Mouse (Mus musculus) liver, adult 2 months (tissue): ENCODE data around the gene Tfec. TPM values are rescaled to one million over a fixed set of nuclear protein-coding genes. Genes with fewer than 3 reads are reported as not detected.

ENCODE experiments used
- DNase-seq: peaks from one replicate; pipeline ENCODE4 v3.0.0-alpha.2; 2011; ENCODE audit warnings: low read depth, low spot score; ENCODE audit errors: extremely low read depth
- H3K27ac ChIP-seq: fragments of 200-500 bp; replicated peaks from 2 replicates; pipeline ENCODE4 v1.5.1; 2012; ENCODE audit warnings: low read depth, mild to moderate bottlenecking, control low read depth, inconsistent platforms, low read length; ENCODE audit not compliant: insufficient read depth
- H3K27me3 ChIP-seq: fragments of 200-500 bp; 2 replicates; pipeline ENCODE4 v1.6.1; 2012; ENCODE audit warnings: mild to moderate bottlenecking, moderate library complexity, low read length, inconsistent platforms; ENCODE audit not compliant: control insufficient read depth, insufficient read depth
- H3K36me3 ChIP-seq: fragments of 200-500 bp; 2 replicates; pipeline ENCODE4 v1.6.1; 2012; ENCODE audit warnings: low read length, inconsistent platforms; ENCODE audit not compliant: control insufficient read depth, insufficient read depth
- H3K4me1 ChIP-seq: fragments of 200-500 bp; 2 replicates; pipeline ENCODE4 v1.6.1; 2011; ENCODE audit warnings: low read length; ENCODE audit not compliant: control insufficient read depth, insufficient read depth
- H3K4me3 ChIP-seq: fragments of 200-500 bp; 2 replicates; pipeline ENCODE4 v1.5.1; 2011; ENCODE audit warnings: low read depth, mild to moderate bottlenecking, control low read depth, low read length, moderate library complexity; ENCODE audit not compliant: insufficient read depth
- H3K79me2 ChIP-seq: fragments of 200-500 bp; 2 replicates; pipeline ENCODE4 v1.6.1; 2012; ENCODE audit warnings: inconsistent platforms, mild to moderate bottlenecking, low read length, moderate library complexity; ENCODE audit not compliant: control insufficient read depth, insufficient read depth
- H3K9ac ChIP-seq: fragments of 200-500 bp; 2 replicates; pipeline ENCODE4 v1.6.1; 2012; ENCODE audit warnings: low read depth, mild to moderate bottlenecking, control low read depth, inconsistent platforms, low read length
- CTCF ChIP-seq: fragments of 200-500 bp; IDR thresholded peaks from 2 replicates; pipeline ENCODE4 v1.5.1; 2011; ENCODE audit warnings: low read depth, low read length, control low read depth
- POLR2A ChIP-seq: fragments of 200-500 bp; IDR thresholded peaks from 2 replicates; pipeline ENCODE4 v1.6.1; 2011; ENCODE audit warnings: low read length, control low read depth; ENCODE audit not compliant: insufficient read depth; ENCODE audit errors: extremely low read depth
- WGBS: fragments of 180-500 bp; shearing (Covaris S2); methylation state at CpG from one replicate; pipeline ENCODE4 v1.1.7; 2018; 5-methylcytosine and 5-hydroxymethylcytosine counted together
- polyA plus RNA-seq: library from polyadenylated mRNA; depleted of rRNA; stranded (reverse); fragments of >200 nt; gene quantifications from 2 replicates; pipeline ENCODE4 v1.2.3, GENCODE M21; 2012
- total RNA-seq: library from RNA; depleted of rRNA; stranded (reverse); fragments of >200 nt; gene quantifications from 2 replicates; pipeline ENCODE4 v1.2.3, GENCODE M21; 2014

Tfec gene
- total and polyA plus RNA-seq, 2 experiments: 0.99 to 5.5 TPM

DNA sequence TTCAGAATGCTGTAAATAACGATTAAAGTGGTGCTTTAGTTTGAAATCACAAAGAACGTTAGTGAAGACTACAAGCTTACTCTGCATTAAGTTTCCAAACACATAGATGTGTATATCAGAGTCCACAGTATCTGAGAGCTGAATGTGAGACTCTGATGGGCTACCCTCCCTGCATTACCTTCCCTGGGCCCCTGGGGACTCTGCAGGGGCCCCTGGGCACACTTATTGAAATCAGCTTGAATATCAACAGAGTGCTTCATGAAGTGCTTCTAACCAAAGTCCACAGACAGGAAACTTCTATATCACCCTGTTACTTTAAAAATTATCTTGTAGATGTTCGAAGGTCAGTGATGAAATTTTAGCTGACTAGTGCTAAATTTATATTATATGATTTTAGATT is 36.2 kb downstream of the Tfec start:
- no peak for DNase-seq
- H3K27ac ChIP-seq: no peak overlapping the region
- no peaks in the 10 kb centered on the region for H3K27me3 ChIP-seq
- H3K4me3 ChIP-seq: no peak overlapping the region
- H3K36me3 ChIP-seq: no peaks in the 10 kb centered on the region
- WGBS: 87% methylated on average over 3 of the region's 3 CpGs
- no peak overlapping the region for H3K9ac ChIP-seq
- no peaks in the 10 kb centered on the region for H3K79me2 ChIP-seq
- no peak for TF ChIP-seq POLR2A
- no peak for TF ChIP-seq CTCF
- no peaks in the 10 kb centered on the region for H3K4me1 ChIP-seq

DNA sequence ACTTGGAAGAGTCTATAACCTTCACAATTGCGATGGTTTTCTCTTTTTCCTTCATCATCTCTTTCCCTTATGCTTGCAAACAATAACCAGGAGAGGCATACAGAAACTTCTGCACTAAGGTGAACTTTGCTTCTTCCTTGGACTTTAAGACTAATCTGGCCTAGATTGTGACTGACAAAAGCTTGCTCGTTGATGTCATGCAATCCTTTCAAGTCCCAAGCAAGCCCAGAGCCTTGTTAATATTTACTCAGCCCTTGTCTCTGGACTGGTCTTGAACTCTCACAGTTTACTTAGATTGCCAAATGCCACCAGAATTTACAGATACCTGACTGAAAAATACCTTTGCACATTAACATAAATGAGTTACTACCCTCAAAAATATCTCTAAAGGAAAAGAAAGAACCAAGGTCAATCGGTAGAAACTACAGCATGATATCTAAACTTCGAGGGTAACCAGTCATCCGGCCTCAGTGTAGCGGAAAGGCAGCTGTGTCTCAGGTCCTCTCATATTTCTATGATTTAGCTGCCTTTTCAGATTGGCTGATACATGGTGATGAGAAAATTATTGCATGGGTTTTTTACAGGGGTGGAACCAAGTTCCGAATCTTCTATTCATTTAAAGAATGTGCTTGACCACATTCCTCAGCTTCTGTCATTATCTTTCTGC is 42.2 kb downstream of the Tfec start:
- no peak overlapping the region for H3K4me3 ChIP-seq

DNA sequence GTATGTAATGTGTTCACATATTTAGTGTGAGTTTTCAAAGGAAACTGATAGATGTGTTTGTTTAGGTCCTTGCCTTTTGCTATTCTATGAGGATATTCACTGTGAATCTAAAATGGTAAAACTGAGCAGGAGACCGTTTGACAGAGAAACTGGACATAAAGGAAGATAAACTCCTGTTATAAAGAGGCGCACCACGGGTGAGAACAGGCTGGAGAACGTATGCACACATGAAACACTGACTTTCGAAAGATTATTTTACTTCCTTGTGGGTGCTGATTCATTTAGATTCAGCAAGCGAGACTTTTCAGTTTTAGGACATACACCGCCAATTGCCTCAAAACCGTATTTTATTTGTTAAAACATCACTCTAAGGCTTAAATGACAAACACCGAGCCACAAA is 43.3 kb downstream of the Tfec start:
- no peak for DNase-seq
- no peak overlapping the region for H3K9ac ChIP-seq
- H3K4me1 ChIP-seq: no peaks in the 10 kb centered on the region
- TF ChIP-seq CTCF (no peak), POLR2A (no peak)
- H3K27me3 ChIP-seq: no peaks in the 10 kb centered on the region
- whole genome bisulfite sequencing: 86% methylated on average over 9 of the region's 9 CpGs
- no peak overlapping the region for H3K27ac ChIP-seq
- H3K79me2 ChIP-seq: no peaks in the 10 kb centered on the region
- H3K4me3 ChIP-seq: no peak overlapping the region
- no peaks in the 10 kb centered on the region for H3K36me3 ChIP-seq

More for the DNA sequence above, 42.2 kb downstream of the Tfec start:
- Histone ChIP-seq H3K36me3 (no peaks in the 10 kb centered on the region), H3K9ac (no peak overlapping the region), H3K4me1 (no peaks in the 10 kb centered on the region), H3K79me2 (no peaks in the 10 kb centered on the region), H3K27ac (no peak overlapping the region), H3K27me3 (no peaks in the 10 kb centered on the region)
- TF ChIP-seq CTCF (no peak), POLR2A (no peak)
- 67% methylated on average over 7 of the region's 7 CpGs for WGBS
- DNase-seq: peak; percentile 52

DNA sequence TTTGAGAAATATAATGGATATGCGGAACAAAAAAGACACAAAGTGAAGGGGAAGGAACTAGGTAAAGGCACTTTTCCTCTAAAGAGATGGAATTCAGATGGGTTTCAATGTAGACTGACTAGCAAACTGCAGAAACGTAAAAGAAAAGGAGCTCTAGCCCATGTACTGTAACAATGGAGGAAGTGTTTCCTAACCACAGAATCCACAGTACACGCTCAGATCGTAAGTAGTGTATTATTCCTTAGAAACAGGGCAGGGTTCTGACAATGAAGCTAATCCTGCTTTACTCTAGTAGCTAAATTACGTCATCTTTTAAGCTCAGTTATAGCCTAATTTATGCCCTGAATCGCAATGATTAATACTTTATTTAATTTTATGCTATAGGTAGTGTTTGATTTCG is 51.7 kb downstream of the Tfec start:
- no peaks in the 10 kb centered on the region for H3K4me1 ChIP-seq
- no peak overlapping the region for H3K27ac ChIP-seq
- H3K4me3 ChIP-seq: no peak overlapping the region
- no peak for DNase-seq
- no peaks in the 10 kb centered on the region for H3K27me3 ChIP-seq
- 93% methylated on average over 7 of the region's 7 CpGs for WGBS
- TF ChIP-seq POLR2A: no peak
- TF ChIP-seq CTCF: no peak
- H3K79me2 ChIP-seq: no peaks in the 10 kb centered on the region
- no peak overlapping the region for H3K9ac ChIP-seq
- H3K36me3 ChIP-seq: no peaks in the 10 kb centered on the region

DNA sequence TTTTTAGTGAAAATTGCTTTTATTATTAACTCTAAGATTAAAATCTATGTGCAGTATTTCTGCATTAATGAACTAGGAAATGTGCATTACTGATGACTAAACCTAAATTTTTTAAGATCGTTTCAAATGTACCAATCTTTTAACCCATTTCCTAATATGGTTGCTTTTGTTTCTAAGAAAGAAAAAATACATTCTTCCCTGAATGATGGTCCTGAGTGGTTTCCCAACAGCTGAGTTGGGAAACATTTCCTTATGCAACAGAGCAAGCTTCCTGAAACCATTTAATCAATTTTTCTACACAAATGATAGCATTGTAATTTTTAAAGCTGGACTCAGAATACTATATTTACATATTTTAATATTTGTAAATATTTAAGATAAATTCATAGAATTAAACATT is 62.6 kb downstream of the Tfec start:
- H3K9ac ChIP-seq: no peak overlapping the region
- no peak overlapping the region for H3K4me3 ChIP-seq
- TF ChIP-seq POLR2A (no peak), CTCF (no peak)
- H3K27ac ChIP-seq: no peak overlapping the region
- H3K27me3 ChIP-seq: no peaks in the 10 kb centered on the region
- H3K36me3 ChIP-seq: no peaks in the 10 kb centered on the region
- DNase-seq: no peak
- WGBS: 11% methylated on average over 1 of the region's 1 CpGs
- no peaks in the 10 kb centered on the region for H3K4me1 ChIP-seq
- H3K79me2 ChIP-seq: no peaks in the 10 kb centered on the region

DNA sequence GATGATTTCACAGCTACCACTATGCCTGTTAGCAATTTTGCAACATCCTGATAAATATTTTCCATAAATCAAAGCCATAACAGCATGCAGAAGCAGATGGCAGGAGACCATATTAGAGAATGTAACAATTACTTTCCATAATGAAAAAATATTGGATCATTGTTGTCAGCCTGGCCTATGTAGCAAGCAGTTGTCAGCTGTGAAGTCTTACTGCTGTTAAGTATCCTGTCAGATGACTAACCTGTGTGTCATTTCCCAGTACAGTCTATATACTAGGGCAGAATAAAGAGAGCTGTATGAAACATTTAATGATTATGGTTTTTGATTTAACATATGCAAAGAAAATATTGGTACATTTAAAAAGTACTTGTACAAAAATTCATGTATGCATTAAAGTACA is 69.9 kb downstream of the Tfec start:
- Histone ChIP-seq H3K79me2 (no peaks in the 10 kb centered on the region), H3K27ac (no peak overlapping the region), H3K4me1 (no peaks in the 10 kb centered on the region), H3K27me3 (no peaks in the 10 kb centered on the region), H3K9ac (no peak overlapping the region), H3K36me3 (no peaks in the 10 kb centered on the region), H3K4me3 (no peak overlapping the region)
- DNase-seq: no peak
- no peak for TF ChIP-seq CTCF
- no peak for TF ChIP-seq POLR2A
